Mouse (Mus musculus): ENCODE results near the gene Dhrs3. TPM values are rescaled to one million over a fixed set of nuclear protein-coding genes. Genes with fewer than 3 reads are reported as not detected.

The Dhrs3 gene
- total RNA-seq, 1 experiment, result 5.3 TPM

- Histone ChIP-seq H3K4me3 (ENCODE audit: insufficient read depth in 1 of 2, low read depth in 1 of 2, low read length in 2 of 2, poor library complexity in 1 of 2, severe bottlenecking in 1 of 2) (no peak overlapping the region), H3K9me3 (ENCODE audit: control insufficient read depth, insufficient read depth, low read depth, low read length) (no peaks in the 10 kb centered on the region), H3K4me1 (ENCODE audit: control insufficient read depth in 2 of 2, insufficient read depth in 2 of 2, low read length in 2 of 2, poor library complexity in 1 of 2) (peaks cover 0 to 2% of the 10 kb centered on the region in 2 experiments; a peak in 1 of 4 replicates), H3K9ac (ENCODE audit: insufficient read depth, low read depth, low read length, poor library complexity, severe bottlenecking) (no peak overlapping the region), H3K36me3 (ENCODE audit: control insufficient read depth, insufficient read depth, low read length, poor library complexity, severe bottlenecking) (no peaks in the 10 kb centered on the region), H3K27ac (ENCODE audit: insufficient read depth, low read depth, low read length, poor library complexity, severe bottlenecking) (no peak overlapping the region)
- no peak for TF ChIP-seq MAFK (IDR thresholded peaks at IDR 0.05; ENCODE audit: insufficient read depth, low read depth, low read length)
- TF ChIP-seq ZNF384 (IDR thresholded peaks at IDR 0.05; ENCODE audit: low read depth, low read length), result no peak
- TF ChIP-seq ZC3H11A (IDR thresholded peaks at IDR 0.05; ENCODE audit: borderline replicate concordance, low read depth, low read length), result no peak
- no peak for TF ChIP-seq HCFC1 (IDR thresholded peaks at IDR 0.05; ENCODE audit: borderline replicate concordance, insufficient read depth, low read length)
- no peak for TF ChIP-seq CHD2 (IDR thresholded peaks at IDR 0.05; ENCODE audit: low read depth, low read length)
- no peak for DNase-seq (ENCODE audit: low read depth, low spot score)
- in situ Hi-C loops (cut with MboI; ENCODE audit: low sequenced_read_pairs in 2 of 2, unreplicated experiment in 2 of 2), result no loop called here
Measured at GRCm38 (mm10) chr4:144917101-144917500, 24.5 kb downstream of the Dhrs3 start.

DNA sequence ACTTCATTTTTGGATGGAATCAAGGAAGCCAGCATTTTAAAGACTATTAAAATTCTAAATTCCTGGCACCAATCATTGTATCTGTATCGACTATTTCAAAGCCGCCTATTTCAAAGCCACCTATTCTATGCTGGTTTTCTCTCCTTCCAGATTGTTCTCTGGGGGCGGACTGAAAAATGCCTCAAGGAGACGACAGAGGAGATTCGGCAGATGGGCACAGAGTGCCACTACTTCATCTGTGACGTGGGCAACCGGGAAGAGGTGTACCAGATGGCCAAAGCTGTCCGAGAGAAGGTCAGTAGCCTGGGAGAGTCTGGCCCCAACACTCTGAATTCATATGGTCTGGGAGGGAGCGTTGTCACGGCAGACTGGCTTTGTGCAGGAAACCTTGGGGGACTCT, 25.9 kb downstream of the Dhrs3 start:
- no peak overlapping the region for H3K4me3 ChIP-seq (ENCODE audit: insufficient read depth in 1 of 2, low read depth in 1 of 2, low read length in 2 of 2, poor library complexity in 1 of 2, severe bottlenecking in 1 of 2)
- H3K9ac ChIP-seq (ENCODE audit: insufficient read depth, low read depth, low read length, poor library complexity, severe bottlenecking), result no peak overlapping the region
- H3K36me3 ChIP-seq (ENCODE audit: control insufficient read depth, insufficient read depth, low read length, poor library complexity, severe bottlenecking), result no peaks in the 10 kb centered on the region
- peaks cover 0 to 2% of the 10 kb centered on the region in 2 experiments; a peak in 1 of 4 replicates for H3K4me1 ChIP-seq (ENCODE audit: control insufficient read depth in 2 of 2, insufficient read depth in 2 of 2, low read length in 2 of 2, poor library complexity in 1 of 2)
- in situ Hi-C loops (cut with MboI; ENCODE audit: low sequenced_read_pairs in 2 of 2, unreplicated experiment in 2 of 2), result no loop called here
- no peak for TF ChIP-seq CHD2 (IDR thresholded peaks at IDR 0.05; ENCODE audit: low read depth, low read length)
- no peaks in the 10 kb centered on the region for H3K9me3 ChIP-seq (ENCODE audit: control insufficient read depth, insufficient read depth, low read depth, low read length)
- no peak for DNase-seq (ENCODE audit: low read depth, low spot score)
- no peak overlapping the region for H3K27ac ChIP-seq (ENCODE audit: insufficient read depth, low read depth, low read length, poor library complexity, severe bottlenecking)

DNA sequence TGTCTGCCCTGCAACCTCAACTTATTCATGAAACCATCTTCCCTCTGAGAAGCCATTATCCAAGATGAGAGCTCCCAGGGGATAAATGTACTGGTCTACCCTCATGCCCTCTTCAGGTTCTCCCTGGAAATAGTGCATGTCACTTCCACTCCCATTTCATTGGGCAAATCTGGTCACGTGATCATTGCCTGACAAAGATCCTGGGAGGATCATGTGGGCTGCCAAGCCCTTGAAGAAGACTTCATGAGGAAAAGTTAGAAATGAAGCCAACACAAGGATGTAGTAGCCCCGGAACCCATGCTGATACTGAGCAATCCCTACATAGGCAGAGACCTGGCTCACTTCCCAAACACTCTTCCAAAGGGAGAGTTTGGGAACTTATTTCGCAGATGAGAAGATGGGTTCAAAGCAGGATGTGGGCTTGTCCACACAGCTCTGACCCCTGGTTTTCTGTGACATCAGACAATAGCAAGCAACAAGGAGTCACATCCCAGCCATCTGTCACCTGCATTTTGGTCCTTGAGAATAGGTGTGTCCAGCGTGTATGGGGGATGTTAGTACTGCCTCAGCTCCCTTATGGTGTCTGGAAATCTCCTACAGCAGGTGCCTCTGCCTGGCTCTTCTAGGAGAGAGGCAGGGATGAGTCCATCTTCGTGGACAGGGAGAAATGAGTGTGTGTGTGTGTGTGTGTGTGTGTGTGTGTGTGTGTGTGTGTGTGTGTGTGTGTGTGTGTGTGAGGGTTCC, 36.2 kb downstream of the Dhrs3 start:
- Histone ChIP-seq H3K4me3 (ENCODE audit: insufficient read depth in 1 of 2, low read depth in 1 of 2, low read length in 2 of 2, poor library complexity in 1 of 2, severe bottlenecking in 1 of 2) (no peak overlapping the region), H3K9ac (ENCODE audit: insufficient read depth, low read depth, low read length, poor library complexity, severe bottlenecking) (no peak overlapping the region), H3K27ac (ENCODE audit: insufficient read depth, low read depth, low read length, poor library complexity, severe bottlenecking) (no peak overlapping the region), H3K36me3 (ENCODE audit: control insufficient read depth, insufficient read depth, low read length, poor library complexity, severe bottlenecking) (no peaks in the 10 kb centered on the region), H3K9me3 (ENCODE audit: control insufficient read depth, insufficient read depth, low read depth, low read length) (no peaks in the 10 kb centered on the region), H3K4me1 (ENCODE audit: control insufficient read depth in 2 of 2, insufficient read depth in 2 of 2, low read length in 2 of 2, poor library complexity in 1 of 2) (no peaks in the 10 kb centered on the region)
- in situ Hi-C loops (cut with MboI; ENCODE audit: low sequenced_read_pairs in 2 of 2, unreplicated experiment in 2 of 2), result no loop called here
- DNase-seq (ENCODE audit: low read depth, low spot score), result no peak
- TF ChIP-seq HCFC1 (IDR thresholded peaks at IDR 0.05; ENCODE audit: borderline replicate concordance, insufficient read depth, low read length), result no peak
- TF ChIP-seq ZC3H11A (IDR thresholded peaks at IDR 0.05; ENCODE audit: borderline replicate concordance, low read depth, low read length), result no peak
- no peak for TF ChIP-seq MAFK (IDR thresholded peaks at IDR 0.05; ENCODE audit: insufficient read depth, low read depth, low read length)
- TF ChIP-seq ZNF384 (IDR thresholded peaks at IDR 0.05; ENCODE audit: low read depth, low read length), result no peak
- TF ChIP-seq CHD2 (IDR thresholded peaks at IDR 0.05; ENCODE audit: low read depth, low read length), result no peak

DNA sequence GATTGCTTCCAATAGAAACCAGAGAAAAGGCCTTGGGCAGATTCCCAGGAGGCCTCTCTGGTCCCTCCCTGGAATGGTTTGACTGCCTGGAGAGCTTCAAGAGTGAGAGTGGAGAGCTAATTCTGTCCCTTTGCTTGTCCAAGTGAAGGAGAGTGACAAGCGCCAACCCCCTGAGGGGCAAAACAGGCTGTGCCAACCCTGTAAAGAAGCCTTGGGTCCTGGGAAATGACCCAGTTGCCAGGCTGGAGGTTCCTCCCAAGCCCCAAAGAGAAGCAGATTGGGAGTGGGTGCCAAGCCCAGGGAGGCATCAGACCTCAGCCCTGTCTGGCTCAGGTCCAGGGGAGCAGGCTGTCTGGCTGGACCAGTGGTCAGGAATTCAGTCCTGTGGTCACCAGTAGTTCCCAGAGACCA, 37.2 kb downstream of the Dhrs3 start:
- in situ Hi-C loops (cut with MboI; ENCODE audit: low sequenced_read_pairs in 2 of 2, unreplicated experiment in 2 of 2), result no loop called here
- TF ChIP-seq MAFK (IDR thresholded peaks at IDR 0.05; ENCODE audit: insufficient read depth, low read depth, low read length), result no peak
- TF ChIP-seq ZNF384 (IDR thresholded peaks at IDR 0.05; ENCODE audit: low read depth, low read length), result no peak
- TF ChIP-seq CHD2 (IDR thresholded peaks at IDR 0.05; ENCODE audit: low read depth, low read length), result no peak
- TF ChIP-seq HCFC1 (IDR thresholded peaks at IDR 0.05; ENCODE audit: borderline replicate concordance, insufficient read depth, low read length), result no peak
- no peak for TF ChIP-seq ZC3H11A (IDR thresholded peaks at IDR 0.05; ENCODE audit: borderline replicate concordance, low read depth, low read length)
- DNase-seq (ENCODE audit: low read depth, low spot score), result no peak
- H3K36me3 ChIP-seq (ENCODE audit: control insufficient read depth, insufficient read depth, low read length, poor library complexity, severe bottlenecking), result no peaks in the 10 kb centered on the region
- H3K9me3 ChIP-seq (ENCODE audit: control insufficient read depth, insufficient read depth, low read depth, low read length), result no peaks in the 10 kb centered on the region
- peaks cover 0 to 2% of the 10 kb centered on the region in 2 experiments; a peak in 1 of 4 replicates for H3K4me1 ChIP-seq (ENCODE audit: control insufficient read depth in 2 of 2, insufficient read depth in 2 of 2, low read length in 2 of 2, poor library complexity in 1 of 2)
- H3K9ac ChIP-seq (ENCODE audit: insufficient read depth, low read depth, low read length, poor library complexity, severe bottlenecking), result no peak overlapping the region
- no peak overlapping the region for H3K4me3 ChIP-seq (ENCODE audit: insufficient read depth in 1 of 2, low read depth in 1 of 2, low read length in 2 of 2, poor library complexity in 1 of 2, severe bottlenecking in 1 of 2)
- H3K27ac ChIP-seq (ENCODE audit: insufficient read depth, low read depth, low read length, poor library complexity, severe bottlenecking), result no peak overlapping the region; the same call in 1 of the 2 replicates

Data from ES-E14 (cell line).